ENCODE assay signal across 8 mouse cellular contexts in the genomic region with DNA sequence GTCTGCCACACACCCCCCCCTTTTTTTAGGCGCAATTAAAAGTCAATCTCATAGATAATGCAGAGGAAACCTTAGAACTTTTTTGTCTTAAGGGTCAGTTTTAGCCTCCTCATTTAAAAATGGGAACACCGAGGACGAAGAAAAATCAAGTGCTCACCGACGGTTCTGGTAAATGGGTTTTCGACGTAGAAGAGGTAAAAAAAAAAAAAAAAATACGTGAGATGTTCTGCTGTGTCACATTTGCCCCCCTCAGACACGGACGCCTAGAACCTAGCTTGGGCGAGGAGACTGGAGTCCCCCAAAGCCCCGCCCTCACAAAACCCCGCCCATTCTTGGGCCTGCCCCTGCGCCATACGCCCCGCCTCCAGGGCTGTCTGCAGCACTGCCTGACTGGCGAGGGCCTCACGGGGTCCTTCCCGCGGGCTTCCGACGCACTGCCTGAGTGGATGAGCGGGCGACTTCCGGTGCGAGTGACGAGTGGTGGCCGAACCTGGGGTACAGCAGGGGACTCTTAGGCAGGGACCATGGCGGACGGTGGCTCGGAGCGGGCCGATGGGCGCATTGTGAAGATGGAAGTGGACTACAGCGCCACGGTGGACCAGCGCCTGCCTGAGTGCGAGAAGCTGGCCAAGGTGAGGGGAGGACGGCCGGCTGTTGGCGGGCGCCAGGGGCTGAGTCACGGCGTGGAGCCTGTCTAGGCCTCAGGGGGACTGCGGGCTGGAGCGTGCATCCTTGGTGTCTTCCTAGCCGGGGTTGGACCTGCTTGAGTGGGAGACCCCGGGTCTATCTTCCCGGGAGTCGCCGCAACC. TPM values are rescaled to one million over a fixed set of nuclear protein-coding genes. Genes with fewer than 3 reads are reported as not detected.
DNase-seq lines count a peak whose midpoint lies in the region; ATAC-seq lines count a peak whose summit lies in the region.

Psmd12 (plus strand) TSS at position 432 of the 809 bp plus-strand sequence.

- H3K27ac ChIP-seq in brown adipose tissue, adult 24 weeks (replicated peaks; ENCODE audit: low read depth, low read length): peak within 1 kb of the TSS; percentile 94
- peak within 1 kb of the TSS; percentile 85 for H3K27ac ChIP-seq in heart, embryonic 13.5 days (replicated peaks)
- H3K27ac ChIP-seq in liver, embryonic 12.5 days: peak within 1 kb of the TSS; percentile 82
- H3K27ac ChIP-seq in stomach, embryonic 15.5 days: peak within 1 kb of the TSS; percentile 82

- H3K36me3 ChIP-seq in heart, embryonic 13.5 days: peaks cover 2% of the 10 kb centered on the region
- peaks cover 9% of the 10 kb centered on the region for H3K36me3 ChIP-seq in liver, embryonic 12.5 days
- H3K36me3 ChIP-seq in stomach, embryonic 15.5 days: no peaks in the 10 kb centered on the region

- peak within 1 kb of the TSS; percentile 89 for H3K4me2 ChIP-seq in heart, embryonic 13.5 days
- peak within 1 kb of the TSS; percentile 70 for H3K4me2 ChIP-seq in liver, embryonic 12.5 days
- H3K4me2 ChIP-seq in stomach, embryonic 15.5 days: peak within 1 kb of the TSS; percentile 60

- peak; percentile 94 for ATAC-seq in heart, embryonic 13.5 days (ENCODE audit: extremely low read depth, insufficient number of reproducible peaks, low FRiP score, low TSS enrichment)
- peak; percentile 96 for ATAC-seq in liver, embryonic 12.5 days
- peak; percentile 97 for ATAC-seq in stomach, embryonic 15.5 days (ENCODE audit: insufficient read depth, low FRiP score, low read depth)

- peaks cover 7% of the 10 kb centered on the region; the same call in 1 of the 2 replicates for H3K4me1 ChIP-seq in brown adipose tissue, adult 24 weeks (ENCODE audit: control insufficient read depth, insufficient read depth, insufficient read length, low read length)
- H3K4me1 ChIP-seq in heart, embryonic 13.5 days: peaks cover 24% of the 10 kb centered on the region
- peaks cover 33% of the 10 kb centered on the region for H3K4me1 ChIP-seq in liver, embryonic 12.5 days
- H3K4me1 ChIP-seq in stomach, embryonic 15.5 days: peaks cover 14% of the 10 kb centered on the region; the same call in 1 of the 2 replicates

- H3K4me3 ChIP-seq in brown adipose tissue, adult 24 weeks (ENCODE audit: insufficient read depth, low read depth, low read length): peak within 1 kb of the TSS; percentile 80
- peak within 1 kb of the TSS; percentile 89 for H3K4me3 ChIP-seq in heart, embryonic 13.5 days
- peak within 1 kb of the TSS; percentile 89 for H3K4me3 ChIP-seq in liver, embryonic 12.5 days
- peak within 1 kb of the TSS; percentile 91 for H3K4me3 ChIP-seq in stomach, embryonic 15.5 days (replicated peaks)

- peak within 1 kb of the TSS; percentile 98 for H3K9ac ChIP-seq in heart, embryonic 13.5 days
- peak within 1 kb of the TSS; percentile 90 for H3K9ac ChIP-seq in liver, embryonic 12.5 days
- H3K9ac ChIP-seq in stomach, embryonic 15.5 days: peak within 1 kb of the TSS; percentile 89

- peak; percentile 98 for DNase-seq in CD4-positive, CD25-positive, alpha-beta regulatory T cell, adult 2 months (ENCODE audit: low read depth, low spot score)
- DNase-seq in fat pad, adult 2 months (ENCODE audit: extremely low read depth, low read depth, low spot score): peak; percentile 23
- peak; percentile 99 for DNase-seq in kidney, postnatal 10 days
- DNase-seq in natural killer cell, adult 2 months (ENCODE audit: low spot score in 2 of 2): peak; percentile 96 to 97

- H3K27me3 ChIP-seq in heart, embryonic 13.5 days (replicated peaks): no peaks in the 10 kb centered on the region
- no peaks in the 10 kb centered on the region for H3K27me3 ChIP-seq in liver, embryonic 12.5 days (replicated peaks)
- H3K27me3 ChIP-seq in stomach, embryonic 15.5 days (replicated peaks): no peaks in the 10 kb centered on the region

- under 1% methylated on average over 51 of the region's 51 CpGs for WGBS in heart, embryonic 13.5 days
- under 1% methylated on average over 51 of the region's 51 CpGs for WGBS in liver, embryonic 12.5 days (ENCODE audit: insufficient replicate concordance)
- WGBS in stomach, embryonic 15.5 days: under 1% methylated on average over 51 of the region's 51 CpGs

- H3K9me3 ChIP-seq in heart, embryonic 13.5 days: no peaks in the 10 kb centered on the region
- H3K9me3 ChIP-seq in liver, embryonic 12.5 days (replicated peaks): no peaks in the 10 kb centered on the region
- no peaks in the 10 kb centered on the region for H3K9me3 ChIP-seq in stomach, embryonic 15.5 days

RNA-seq across cellular contexts. Expression of gene Psmd12, which starts in this region (rescaled TPM):
- polyA plus RNA-seq in brown adipose tissue, adult 24 weeks (2012; ENCODE audit: insufficient read depth, insufficient read length, missing spikeins): 105 and 113 TPM in 2 replicates
- 130 and 144 TPM in 2 replicates for polyA plus RNA-seq in heart, embryonic 13.5 days (2015; fragmentation: Nextera tagmentation; extraction: Ambion mirVana)
- polyA plus RNA-seq in liver, embryonic 12.5 days (2016; fragmentation: Nextera tagmentation; extraction: Ambion mirVana): 159 and 164 TPM in 2 replicates
- polyA plus RNA-seq in stomach, embryonic 15.5 days (2015; fragmentation: Nextera tagmentation; extraction: Ambion mirVana): 160 and 174 TPM in 2 replicates

Comparison
In these comparisons a context has a peak if more than half of its experiments do, and no peak if none do; other contexts are left out.
1. Peak in every context shown above with its lines: DNase-seq, ATAC-seq, H3K4me3 ChIP-seq and H3K27ac ChIP-seq.
2. DNase-seq: peak in every context shown above with its lines; median percentile 99 in kidney, postnatal 10 days; 98 in CD4-positive, CD25-positive, alpha-beta regulatory T cell, adult 2 months; 96 in natural killer cell, adult 2 months; 23 in fat pad, adult 2 months.